Mouse (Mus musculus): ENCODE data around the gene Vmo1. TPM values are rescaled to one million over a fixed set of nuclear protein-coding genes. Genes with fewer than 3 reads are reported as not detected.
A peak's percentile ranks its signal among the peaks of the same experiment; 100 is the strongest.
"Not testable (repeated sequence)": the region's sequence is repeated elsewhere in the genome, so short reads cannot be mapped to it uniquely, and the experiment has no call there.

Gene Vmo1
- total RNA-seq, 2 experiments from 2014 or later, result not detected

GRCm38 (mm10) chr11:70474872-70475534 is 39.4 kb downstream of the Vmo1 start:
- DNase-seq, result no peak
- intact Hi-C loops (cut with DNase I), result no loop called here

DNA sequence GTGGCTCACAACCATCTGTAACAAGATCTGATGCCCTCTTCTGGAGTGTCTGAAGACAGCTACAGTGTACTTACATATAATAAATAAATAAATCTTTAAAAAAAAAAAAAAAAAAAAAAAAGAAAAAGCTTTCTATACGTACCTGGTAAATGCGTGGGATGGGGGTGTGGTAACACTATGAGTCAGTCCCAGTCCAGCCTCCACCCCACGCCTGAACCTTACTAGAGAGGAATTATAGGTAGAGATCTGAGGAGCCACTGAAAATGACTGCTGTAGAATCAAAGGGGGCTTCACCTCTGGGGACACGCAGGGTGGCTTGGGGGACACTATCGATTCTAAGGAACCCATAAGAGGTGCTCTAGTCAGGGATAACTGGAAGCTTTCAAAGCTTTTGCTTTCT is 41.1 kb downstream of the Vmo1 start:
- DNase-seq; intact Hi-C loops (cut with DNase I): not testable (repeated sequence)

DNA sequence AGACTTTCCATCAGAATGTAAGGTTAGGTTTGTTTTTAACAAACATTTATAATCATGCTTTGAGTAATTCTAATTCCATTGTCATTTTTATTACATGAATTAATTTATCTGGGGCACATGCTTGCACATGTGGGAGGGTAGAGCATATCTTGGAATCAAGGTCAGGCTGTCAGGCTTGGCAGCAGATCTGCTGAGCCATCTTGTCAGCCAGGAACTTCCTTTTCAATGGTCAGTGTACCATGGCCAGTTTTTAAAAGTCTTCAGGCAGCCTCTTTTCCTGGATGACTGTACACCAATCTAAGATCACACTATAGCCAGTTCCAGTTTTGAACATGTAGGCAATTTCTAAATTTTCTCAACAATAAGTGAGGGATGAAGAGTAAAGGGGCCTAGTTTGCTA is 41.7 kb downstream of the Vmo1 start:
- intact Hi-C loops (cut with DNase I), result no loop called here
- no peak for DNase-seq

GRCm38 (mm10) chr11:70469764-70470163 is 44.7 kb downstream of the Vmo1 start:
- DNase-seq, result no peak
- intact Hi-C loops (cut with DNase I), result no loop called here

GRCm38 (mm10) chr11:70467902-70468619 is 46.4 kb downstream of the Vmo1 start:
- intact Hi-C loops (cut with DNase I), result no loop called here
- no peak for DNase-seq

DNA sequence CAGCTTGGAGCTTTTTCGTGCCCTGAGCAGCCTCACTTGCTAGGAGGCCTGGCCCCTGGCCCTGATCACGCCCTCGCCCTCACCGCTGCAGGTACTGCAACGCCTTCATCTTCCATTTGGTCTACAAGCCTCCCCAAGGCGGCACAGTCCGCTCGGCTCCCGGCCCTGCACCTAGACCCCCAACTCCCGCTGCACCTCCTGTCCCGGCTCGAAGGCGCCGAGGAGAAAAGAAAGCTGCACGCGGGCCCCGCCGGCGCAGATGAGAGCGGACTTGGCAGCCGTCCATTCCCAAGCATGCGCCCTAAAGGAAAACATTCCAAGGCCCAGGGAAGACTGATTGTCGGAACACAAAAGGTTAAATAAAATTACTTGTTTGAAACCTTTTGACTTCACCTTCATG is 48.6 kb downstream of the Vmo1 start:
- intact Hi-C loops (cut with DNase I), result no loop called here
- DNase-seq, result peak; percentile 44 to 46

GRCm38 (mm10) chr11:70465211-70465610 is 49.2 kb downstream of the Vmo1 start:
- intact Hi-C loops (cut with DNase I), result no loop called here
- DNase-seq, result no peak

GRCm38 (mm10) chr11:70463970-70464369 is 50.4 kb downstream of the Vmo1 start:
- intact Hi-C loops (cut with DNase I), result no loop called here
- no peak for DNase-seq

Other genes starting within 250 kb of the Vmo1 start
- not detected for gene Alox12e, start 192.0 kb downstream of the Vmo1 start, total RNA-seq (2021)
- gene Alox15, start 162.6 kb downstream of the Vmo1 start, total RNA-seq (2021), result 1 to 10 TPM in 1 of 2 experiments, under 1 TPM in 1; 0.34 to 3.2 TPM
- gene Pelp1, start 104.6 kb downstream of the Vmo1 start, total RNA-seq (2021), result 10 to 100 TPM; 22.3 to 26.1 TPM
- gene Arrb2, start 82.0 kb downstream of the Vmo1 start, total RNA-seq (2021), result 10 to 100 TPM; 13.0 to 15.1 TPM
- gene Med11, start 62.7 kb downstream of the Vmo1 start, total RNA-seq (2021), result 10 to 100 TPM in 1 of 2 experiments, 1 to 10 TPM in 1; 8.2 to 13.4 TPM
- 1 to 10 TPM; 1.4 to 2.1 TPM for gene Zmynd15, start 55.2 kb downstream of the Vmo1 start, total RNA-seq (2021)
- 1 to 10 TPM; 7.2 to 7.7 TPM for gene Cxcl16, start 54.6 kb downstream of the Vmo1 start, total RNA-seq (2021)
- 1 to 10 TPM in 1 of 2 experiments, under 1 TPM in 1; 0.89 to 1.4 TPM for gene Tm4sf5, start 9.4 kb downstream of the Vmo1 start, total RNA-seq (2021)
- gene Gltpd2, start 4.6 kb upstream of the Vmo1 start, total RNA-seq (2021), result not detected
- 100 to 1,000 TPM; 264 to 266 TPM for gene Psmb6, start 10.8 kb upstream of the Vmo1 start, total RNA-seq (2021)
- gene Gm40193, start 18.3 kb upstream of the Vmo1 start, total RNA-seq (2021), result not detected
- 10 to 100 TPM in 1 of 2 experiments, 1 to 10 TPM in 1; 8.9 to 10.8 TPM for gene Pld2, start 25.4 kb upstream of the Vmo1 start, total RNA-seq (2021)
- 10 to 100 TPM; 40.4 to 43.3 TPM for gene Mink1, start 48.3 kb upstream of the Vmo1 start, total RNA-seq (2021)
- not detected for gene 4930544D05Rik, start 101.2 kb upstream of the Vmo1 start, total RNA-seq (2021)
- gene Chrne, start 104.6 kb upstream of the Vmo1 start, total RNA-seq (2021), result not detected
- under 1 TPM; 0.17 to 0.43 TPM for gene Gp1ba, start 124.5 kb upstream of the Vmo1 start, total RNA-seq (2021)
- 10 to 100 TPM; 50.2 to 50.4 TPM for gene Rnf167, start 132.6 kb upstream of the Vmo1 start, total RNA-seq (2021)
- gene Slc25a11, start 132.9 kb upstream of the Vmo1 start, total RNA-seq (2021), result 100 to 1,000 TPM; 378 to 381 TPM
- 100 to 1,000 TPM; 456 to 499 TPM for gene Pfn1, start 140.0 kb upstream of the Vmo1 start, total RNA-seq (2021)
- gene Eno3, start 142.6 kb upstream of the Vmo1 start, total RNA-seq (2021), result 1,000 to 10,000 TPM; 1,599 to 1,711 TPM
- 10 to 100 TPM; 86.0 to 88.2 TPM for gene Spag7, start 154.8 kb upstream of the Vmo1 start, total RNA-seq (2021)
- 10 to 100 TPM; 31.2 to 32.8 TPM for gene Camta2, start 173.5 kb upstream of the Vmo1 start, total RNA-seq (2021)
- 1 to 10 TPM; 2.6 to 3.0 TPM for gene Inca1, start 185.5 kb upstream of the Vmo1 start, total RNA-seq (2021)
- 100 to 1,000 TPM; 279 to 286 TPM for gene Kif1c, start 185.9 kb upstream of the Vmo1 start, total RNA-seq (2021)
- gene Zfp3, start 249.6 kb upstream of the Vmo1 start, total RNA-seq (2021), result 10 to 100 TPM; 10.6 to 11.2 TPM

Measured in heart, postnatal 10 days (tissue).